Mouse (Mus musculus) gonadal fat pad, adult 2 months (tissue): ENCODE measurements at regions not wholly inside any gene's neighbourhood (a gene's known extent, or its start where the extent isn't known, plus 50 kb on each side); places are given as distances from the start of the nearest gene placed in this dataset.

ENCODE experiments used
- DNase-seq: peaks from one replicate; pipeline ENCODE4 v3.0.0-alpha.2; 2012; ENCODE audit warnings: low read depth

DNA sequence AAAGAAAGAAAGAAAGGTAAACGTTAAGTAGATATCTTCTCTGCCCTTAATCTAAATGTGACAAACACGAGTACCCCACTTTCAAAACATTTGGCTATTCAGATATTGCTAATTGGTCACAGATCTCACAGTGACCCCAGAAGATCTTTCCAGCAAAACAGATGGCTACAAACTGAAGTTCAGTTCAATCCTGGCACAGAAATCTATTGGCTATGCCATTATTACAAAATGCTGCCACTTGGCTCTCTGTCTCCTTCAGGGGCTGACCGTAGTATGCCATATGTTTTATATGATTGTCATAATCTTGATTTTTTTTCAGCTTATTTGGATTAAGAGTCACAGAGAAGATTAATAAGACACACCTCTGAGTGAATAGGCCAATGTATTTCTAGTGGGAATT lies 873.2 kb downstream of the Slc22a22 start:
- no peak for DNase-seq

DNA sequence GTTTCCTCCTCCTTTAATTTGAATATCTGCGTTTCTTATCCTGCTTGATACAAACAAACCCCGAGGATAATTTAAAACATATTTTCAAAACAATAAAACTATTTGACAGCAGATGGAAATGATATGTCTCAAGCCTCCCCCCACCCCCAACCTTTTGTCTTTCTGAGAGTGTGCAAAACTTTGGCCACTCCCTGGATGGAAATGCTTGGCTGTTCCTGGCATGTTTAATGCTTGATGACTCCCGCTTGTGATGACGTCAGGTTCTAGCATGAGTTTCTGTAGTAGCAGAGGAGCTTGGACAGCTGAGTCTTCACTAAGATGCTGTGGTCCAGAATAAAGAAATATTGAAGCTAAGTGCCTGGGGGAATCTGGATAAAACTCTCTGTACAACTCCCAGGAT lies 884.8 kb downstream of the Slc22a22 start:
- DNase-seq, result no peak

DNA sequence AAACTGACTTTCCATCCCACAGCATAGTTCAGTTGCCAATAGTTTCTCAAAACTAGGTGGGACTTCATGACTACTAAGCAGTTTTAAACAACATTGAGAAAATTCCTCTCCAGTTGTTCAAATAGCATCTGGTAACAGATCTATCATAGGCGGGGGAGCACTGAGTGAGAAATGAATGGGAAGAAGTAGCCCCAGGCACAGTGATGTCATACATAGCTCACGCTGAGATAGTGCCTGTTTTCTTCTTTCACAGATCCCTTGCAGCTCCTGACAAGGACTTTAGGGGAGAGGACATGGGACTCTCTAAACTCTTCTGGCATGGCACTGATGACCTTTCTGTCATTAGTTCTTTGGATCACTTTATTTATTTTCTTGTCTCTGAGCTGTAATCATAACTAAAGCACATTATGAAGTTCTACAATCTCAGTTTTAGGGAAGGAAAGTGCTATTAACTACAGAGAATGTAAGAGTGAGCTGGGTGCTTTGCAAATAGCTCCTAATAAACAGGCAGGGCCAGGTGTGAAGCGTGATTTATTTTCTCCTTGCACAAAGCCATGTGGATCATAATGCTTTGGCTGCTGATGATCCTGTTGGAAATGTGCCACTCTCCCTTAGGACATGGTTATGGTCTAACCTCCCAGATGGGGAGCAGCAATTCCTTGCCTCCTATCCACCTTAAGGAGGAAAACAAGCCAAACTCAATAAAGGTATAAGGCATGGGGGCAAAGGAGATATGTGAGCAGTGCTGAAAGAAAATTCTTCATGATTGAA lies 896.5 kb downstream of the Slc22a22 start:
- no peak for DNase-seq

DNA sequence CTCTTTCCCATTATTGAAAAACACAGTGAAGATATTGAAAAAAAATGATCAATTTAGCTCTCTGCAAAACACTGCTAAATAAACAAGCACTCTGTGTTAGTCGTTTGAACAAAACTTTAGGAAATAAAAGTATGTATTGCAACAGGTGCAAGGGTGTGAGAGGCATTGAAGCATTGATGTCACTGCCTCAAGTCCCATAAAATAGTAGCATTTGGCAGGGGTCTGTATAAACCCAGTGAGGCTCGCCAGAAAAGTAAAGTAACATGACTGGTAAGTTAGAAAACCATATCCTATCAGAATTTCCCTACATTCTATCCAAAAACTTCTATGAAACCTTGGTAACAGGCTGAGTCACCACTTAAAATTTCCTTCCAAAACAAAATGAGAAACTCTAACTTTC lies 914.2 kb downstream of the Slc22a22 start:
- DNase-seq, result no peak

DNA sequence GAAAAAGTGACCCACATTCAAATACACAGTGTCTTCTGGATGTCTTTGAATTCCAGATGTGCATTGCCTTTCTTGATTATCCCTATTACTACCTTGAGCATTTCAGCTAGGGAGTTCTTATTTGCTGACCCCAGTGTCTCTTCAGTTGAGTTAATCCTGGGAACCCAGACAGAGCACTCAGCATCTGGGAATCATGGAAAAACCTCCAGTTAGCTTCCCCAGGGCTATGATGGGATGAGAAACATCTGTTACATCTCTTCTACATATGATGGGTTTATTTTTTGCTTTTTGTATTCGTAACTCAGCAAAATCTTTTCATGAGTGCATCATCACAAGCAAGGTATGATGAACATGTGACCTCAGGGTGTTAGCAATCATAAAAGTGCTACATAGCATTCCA lies 914.6 kb downstream of the Slc22a22 start:
- DNase-seq, result no peak

DNA sequence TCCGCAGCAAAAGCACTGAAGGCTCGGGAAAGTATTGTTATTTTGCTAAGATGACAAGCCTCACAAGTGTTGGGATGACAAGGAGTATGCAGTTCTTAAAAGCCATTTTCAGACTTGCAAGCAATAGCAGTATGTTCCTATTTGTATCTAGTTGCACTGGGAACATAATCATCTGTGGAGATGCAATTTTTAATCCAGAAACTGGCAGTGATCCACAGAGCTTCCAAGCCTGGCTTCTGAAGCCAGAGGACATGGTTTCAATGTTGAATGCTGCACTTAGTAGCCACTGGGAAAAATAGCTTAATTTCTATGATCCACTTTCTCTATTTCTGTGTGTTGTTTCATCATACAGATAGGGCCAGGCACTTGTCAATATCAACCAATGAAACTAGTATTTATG lies 915.3 kb downstream of the Slc22a22 start:
- DNase-seq, result no peak

DNA sequence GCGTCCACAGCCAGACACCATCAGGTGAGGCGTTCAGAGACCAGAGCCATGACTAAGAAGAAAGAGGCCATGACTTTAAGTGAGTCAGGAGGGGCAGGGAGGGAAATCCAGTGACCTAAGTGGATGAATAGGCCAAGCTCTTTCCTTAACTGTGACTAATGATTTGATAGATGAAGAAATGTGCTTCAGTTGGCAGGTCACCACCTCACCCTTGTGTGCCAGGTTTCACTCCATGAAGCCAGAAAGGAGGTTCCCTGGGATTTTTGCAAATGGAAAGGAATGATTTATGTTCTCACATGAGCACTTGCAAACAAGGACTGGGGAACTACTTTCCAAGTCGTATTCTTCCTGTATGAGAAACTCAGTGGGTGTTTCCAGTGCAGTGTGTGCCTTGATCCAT lies 923.0 kb downstream of the Slc22a22 start:
- peak; percentile 96 for DNase-seq

DNA sequence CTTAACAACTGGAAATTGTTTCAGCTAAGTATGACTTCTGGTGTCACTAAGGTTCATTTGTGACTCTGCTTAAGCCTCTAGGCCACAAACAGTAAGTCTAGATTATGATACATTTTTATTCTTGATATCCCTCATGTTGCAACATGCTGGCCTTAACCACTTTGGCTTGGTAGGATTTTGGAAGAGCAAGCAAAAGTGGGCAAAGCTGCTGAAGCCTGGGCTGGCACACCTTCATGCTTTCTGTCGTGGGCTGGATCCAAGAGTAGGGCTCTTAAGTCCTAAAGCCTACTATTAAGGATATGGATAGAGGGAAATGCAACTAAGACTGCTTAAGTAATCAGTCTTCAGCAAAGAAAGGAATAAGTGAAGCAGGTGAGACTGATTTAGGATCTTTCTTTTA lies 923.6 kb downstream of the Slc22a22 start:
- peak; percentile 70 for DNase-seq

DNA sequence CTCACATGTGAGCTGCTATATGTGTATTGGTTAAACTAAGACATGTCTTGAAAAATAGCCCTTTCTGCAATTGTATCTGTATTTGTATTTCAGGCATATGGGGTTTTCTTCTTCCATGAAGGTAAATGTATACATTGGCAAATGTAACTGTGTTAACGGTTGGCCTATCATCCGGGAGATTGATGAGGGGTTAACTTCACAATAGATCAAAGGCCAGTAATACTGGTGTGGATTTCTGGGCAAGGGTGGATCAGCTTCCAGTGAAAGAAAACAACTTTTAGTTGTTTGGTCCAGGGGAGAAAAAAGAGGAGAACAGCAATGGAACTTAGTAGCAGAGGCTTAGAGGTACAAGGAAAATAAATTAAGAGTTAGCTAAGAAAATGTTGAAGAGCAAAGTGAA lies 945.9 kb downstream of the Slc22a22 start:
- DNase-seq, result no peak

DNA sequence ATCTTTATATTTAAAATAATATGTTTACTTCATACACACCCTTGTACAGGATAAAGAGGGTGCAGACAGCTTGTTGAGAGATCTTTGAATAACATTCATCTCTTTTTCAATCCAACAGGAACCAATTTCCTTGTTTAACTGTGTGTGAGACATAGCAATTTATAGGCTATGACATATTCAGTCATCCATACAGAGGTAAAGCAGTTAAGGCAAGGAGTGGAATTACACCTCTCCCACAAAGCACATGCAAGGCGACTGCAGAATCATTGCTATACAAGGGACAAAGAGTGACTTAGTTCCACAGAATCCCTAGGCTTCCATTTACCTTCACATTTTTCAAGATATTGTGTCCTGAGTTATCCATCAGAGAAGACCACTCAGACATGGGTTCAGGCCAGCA lies 959.0 kb downstream of the Slc22a22 start:
- no peak for DNase-seq

DNA sequence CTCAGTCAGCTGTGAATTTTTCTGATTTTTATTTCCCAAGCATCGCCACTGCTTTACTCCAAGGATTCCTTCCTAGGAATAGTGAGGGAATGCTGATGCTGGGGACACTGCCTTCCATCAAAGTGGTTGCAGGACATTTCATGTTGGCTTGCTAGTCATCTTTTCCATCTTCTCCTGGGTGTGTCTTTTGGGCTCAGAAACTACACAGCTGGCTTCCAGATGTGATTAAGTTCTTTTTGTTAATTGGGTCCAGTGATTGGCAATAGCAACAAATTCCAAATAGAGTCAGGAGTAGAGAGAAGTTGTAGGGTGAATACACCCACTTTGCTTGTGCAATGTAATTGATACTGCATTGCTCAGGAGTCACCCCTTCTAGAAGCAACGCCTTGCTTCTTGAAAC lies 961.3 kb downstream of the Slc22a22 start:
- no peak for DNase-seq

DNA sequence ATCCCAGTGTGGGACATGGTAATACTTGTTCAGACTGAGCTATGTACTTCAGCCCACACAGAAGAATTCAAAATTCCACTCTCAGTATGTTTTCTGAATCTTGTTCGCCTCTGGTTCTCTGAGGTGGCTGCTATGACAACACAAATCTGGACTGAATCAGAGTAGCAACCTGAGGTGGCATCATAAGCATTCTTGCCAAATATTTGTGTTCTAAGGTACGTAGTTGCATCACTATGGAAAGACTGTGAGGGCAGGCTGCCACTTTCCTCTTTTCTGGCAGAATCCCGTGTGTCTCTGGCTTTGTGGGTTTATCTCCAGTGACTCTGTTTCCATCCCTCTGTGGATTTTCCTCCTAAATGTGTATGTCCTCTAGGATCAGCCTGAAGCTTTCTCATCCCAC lies 978.7 kb downstream of the Slc22a22 start:
- DNase-seq, result peak; percentile 23

DNA sequence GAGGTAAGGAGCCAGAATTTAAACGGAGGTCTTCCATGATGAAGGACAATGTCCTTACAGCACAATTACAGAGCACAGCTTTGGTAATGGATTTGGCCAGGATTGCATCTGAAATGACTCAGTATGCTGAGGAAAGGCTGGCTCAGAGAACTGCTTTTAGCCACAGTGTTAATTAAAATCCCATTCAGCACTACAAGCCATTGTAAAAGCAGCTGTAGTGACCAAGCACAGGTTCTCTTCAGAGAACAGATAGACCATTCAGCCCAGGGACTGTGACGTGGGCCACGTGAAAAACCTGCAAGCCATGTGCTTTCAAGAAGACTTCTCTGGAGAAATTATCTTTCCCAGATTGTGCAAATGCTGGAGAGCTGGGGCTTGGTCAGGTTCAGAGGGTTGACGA lies 979.7 kb downstream of the Slc22a22 start:
- DNase-seq, result no peak

DNA sequence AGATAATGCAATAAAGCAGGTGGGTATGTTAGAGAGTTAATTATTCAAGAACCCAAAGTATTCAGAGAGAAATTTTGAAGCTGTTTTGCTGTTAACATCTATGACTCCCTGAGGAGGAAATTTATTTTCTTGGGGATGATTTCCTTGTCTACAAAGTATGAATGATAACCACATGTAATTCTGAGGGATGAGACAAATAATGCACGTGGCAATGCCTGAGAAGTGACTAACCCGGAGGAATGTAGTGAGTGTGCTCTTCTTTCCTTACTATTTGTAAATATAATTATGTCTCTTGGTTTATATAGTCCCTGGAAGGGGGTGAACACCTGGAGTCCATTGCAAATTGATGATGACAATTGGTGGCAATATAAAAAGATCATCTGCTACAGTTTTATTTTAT lies 981.1 kb downstream of the Slc22a22 start:
- no peak for DNase-seq

DNA sequence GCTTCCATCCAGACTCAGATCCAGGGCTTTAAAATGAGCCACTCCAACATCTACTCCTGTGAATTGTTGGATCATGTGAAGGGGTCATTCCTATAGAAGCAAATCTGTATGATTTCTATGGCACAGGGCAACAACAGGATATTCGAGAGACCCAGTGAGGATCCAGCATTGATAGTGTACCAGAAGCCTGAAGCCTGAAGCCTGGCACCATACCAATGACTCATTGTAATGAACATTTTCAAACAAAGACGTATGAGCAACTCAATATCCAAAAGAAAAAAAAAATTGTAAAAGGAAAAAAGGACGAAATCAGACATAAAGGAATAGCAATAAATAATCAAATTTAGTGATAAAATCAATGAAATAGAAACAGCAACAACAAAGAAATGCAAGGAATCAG lies 991.5 kb downstream of the Slc22a22 start:
- no peak for DNase-seq

DNA sequence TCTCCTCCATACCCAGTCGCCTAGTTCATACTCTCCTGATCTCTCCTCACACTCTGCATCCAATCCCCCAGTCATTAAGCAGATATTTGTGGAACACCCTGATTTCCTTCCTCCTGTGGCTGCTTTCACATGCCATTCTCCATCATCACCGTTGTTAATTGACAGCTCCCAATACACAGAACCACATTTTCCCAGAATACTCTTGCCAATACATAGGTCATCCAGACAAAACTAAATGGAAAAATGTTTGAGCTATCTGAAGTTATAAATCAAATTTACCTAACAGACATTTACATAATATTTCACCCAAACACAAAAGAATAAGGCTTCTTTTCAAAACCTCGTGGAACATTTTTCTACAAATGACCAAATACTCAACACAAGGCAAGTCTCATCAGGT lies 992.7 kb downstream of the Slc22a22 start:
- DNase-seq, result no peak

DNA sequence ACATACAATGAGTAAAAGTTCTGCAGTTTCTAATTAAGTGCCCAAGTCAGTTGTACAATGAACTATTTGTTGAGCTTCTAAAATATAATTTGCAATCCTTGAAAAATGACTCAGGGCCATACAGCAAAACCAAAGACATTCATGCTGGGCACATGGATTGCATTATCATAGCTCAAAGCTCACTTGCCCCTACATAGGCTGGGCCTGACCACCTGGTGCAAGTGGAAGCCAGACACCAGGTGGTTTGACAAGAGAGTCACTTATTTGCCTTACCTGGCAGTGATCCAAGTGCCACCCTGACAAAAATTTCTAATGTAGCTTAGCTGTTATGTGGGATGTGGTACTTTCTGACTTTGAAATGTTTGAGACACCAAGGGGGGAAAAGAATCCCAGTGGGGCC lies 997.7 kb downstream of the Slc22a22 start:
- DNase-seq, result no peak

DNA sequence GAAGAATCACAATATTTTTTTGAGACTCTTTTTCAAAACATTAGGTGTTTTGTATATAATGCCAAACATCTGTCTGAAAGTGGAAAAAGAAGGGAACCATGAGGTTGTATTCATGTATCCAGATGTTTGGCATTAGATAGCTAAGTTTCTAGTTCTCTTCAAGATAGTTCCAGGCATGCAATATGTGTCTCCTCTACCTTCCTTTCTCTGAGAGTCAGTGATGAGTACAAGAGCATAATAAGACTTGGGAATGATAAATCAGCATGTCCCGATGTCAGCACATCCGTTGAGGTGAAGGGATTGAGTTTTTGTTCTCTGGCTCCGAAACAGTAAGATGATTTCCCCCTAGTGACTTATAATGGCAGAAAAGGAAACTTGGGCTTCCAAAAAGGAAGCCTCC lies 998.4 kb downstream of the Slc22a22 start:
- no peak for DNase-seq

DNA sequence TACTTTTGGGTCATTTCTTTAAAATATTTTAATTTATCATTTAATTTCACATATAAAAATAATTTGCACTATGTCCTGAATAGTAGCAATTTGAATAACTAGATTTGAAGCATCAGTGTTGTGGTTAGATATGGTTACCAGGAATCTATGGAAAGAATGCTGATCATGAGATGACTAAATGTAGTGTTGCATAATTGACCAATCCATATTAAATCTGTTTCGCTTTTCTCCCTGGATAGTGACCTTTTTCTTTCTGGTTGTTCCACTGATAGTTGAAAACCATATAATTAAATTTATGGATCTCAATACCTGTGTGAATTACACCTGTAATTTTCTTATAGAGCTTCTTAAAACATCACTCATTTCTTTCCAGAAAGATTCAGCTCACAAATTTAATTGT lies 1003.7 kb downstream of the Slc22a22 start:
- no peak for DNase-seq

DNA sequence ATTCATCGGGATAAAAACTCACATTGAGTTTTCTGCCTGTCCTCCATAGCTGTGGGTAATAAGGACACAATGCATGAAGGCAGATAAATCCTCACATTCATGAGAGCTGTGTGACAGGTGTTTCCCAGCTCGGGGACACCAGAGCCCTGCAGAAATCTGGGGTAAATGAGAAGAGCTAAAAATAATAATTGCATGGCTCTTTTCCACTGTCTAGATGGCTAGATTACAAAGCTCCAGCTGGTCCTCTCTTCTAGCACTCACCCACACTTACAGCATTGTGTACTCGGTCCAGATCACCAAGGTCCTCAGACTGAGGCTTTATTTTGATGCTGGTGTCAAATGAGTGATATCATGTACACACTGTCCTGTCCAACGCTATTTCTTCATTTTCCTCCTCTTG lies 1025.5 kb downstream of the Slc22a22 start:
- DNase-seq, result no peak

DNA sequence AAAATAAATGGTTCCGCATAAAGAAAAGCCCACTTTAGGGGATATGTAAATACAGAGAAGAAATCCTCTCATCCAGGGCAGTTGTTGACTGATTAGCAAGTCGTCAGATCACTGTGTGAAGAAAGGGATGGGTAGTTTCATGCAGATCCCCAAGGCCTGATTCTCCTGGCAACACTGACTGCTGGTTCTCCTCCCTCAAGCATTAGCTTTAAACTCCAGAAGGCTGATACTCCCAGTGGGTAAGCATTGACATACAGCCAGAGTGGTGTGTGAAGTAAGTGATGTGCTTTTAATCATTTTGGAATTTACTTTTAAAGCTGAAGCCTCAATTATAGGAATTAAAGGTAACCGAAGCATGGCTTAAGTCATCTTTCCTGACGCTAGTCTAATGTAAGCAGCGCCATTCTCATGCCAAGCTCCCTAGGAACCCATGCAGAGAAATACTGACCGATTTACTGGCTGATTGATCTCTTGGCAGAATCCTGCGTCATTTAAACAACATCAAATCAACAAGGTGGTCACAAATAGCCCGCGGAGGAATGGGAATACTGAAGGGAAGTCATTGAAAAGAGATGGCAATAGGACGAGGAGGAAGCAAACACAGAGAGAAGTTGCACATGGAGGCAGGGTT lies 1029.3 kb downstream of the Slc22a22 start:
- DNase-seq, result no peak

DNA sequence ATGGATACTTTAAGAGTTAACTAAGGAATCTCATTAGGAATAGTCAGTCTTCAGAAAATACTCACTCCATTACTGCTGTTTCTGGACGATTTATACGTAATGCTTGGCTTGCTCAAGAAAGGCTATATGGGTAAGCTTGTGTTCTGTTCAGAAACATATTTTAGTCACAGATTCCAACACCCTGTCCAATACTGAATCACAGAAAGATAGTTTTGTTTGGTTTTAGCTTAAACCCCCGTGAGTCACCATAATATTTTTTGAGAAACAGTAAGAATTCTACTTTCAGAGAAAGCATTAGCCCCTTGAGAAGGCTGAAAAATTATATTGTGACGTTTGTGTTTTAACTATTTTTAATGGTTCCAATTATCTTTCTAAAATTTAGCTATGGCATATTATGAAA lies 1037.3 kb downstream of the Slc22a22 start:
- DNase-seq, result no peak

DNA sequence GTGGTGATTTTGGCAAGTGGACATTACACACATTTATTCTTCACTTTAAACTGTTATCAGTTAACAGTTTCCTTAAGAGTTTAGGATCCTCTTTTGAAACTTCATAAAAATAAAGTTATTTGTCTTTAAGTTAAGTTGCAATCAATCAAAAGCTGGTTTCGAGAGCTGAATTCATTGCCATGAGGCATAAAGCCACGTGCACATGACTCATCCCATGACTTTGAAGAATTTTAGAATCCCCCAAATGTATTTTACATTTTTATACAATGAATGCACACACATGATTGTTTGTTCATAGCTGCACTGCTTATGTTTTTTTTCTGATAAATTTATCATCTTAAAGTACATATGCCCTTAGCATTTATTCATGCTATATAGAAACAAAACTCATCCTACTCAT lies 1039.1 kb downstream of the Slc22a22 start:
- no peak for DNase-seq

DNA sequence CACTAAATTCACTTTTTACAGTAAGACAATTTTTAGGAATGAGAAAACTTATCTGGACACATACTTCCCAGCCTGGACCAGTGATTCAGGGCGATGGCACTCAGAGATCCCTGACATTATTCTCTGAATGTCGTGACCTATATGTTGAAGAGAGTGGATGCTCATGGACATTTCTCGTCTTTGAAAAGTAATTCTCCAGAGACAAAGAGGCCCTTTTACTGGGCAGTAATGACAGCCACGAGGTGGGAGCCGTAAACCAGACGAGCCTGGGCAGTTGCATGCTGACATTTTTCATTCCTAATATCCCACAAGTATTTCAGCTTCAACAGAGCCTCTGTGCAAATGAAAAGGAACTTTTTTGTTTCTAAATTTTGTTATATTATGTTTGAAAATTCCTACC lies 1041.3 kb downstream of the Slc22a22 start:
- no peak for DNase-seq
